Mouse (Mus musculus): Measurements from ENCODE around the gene Enpp7.

DNA sequence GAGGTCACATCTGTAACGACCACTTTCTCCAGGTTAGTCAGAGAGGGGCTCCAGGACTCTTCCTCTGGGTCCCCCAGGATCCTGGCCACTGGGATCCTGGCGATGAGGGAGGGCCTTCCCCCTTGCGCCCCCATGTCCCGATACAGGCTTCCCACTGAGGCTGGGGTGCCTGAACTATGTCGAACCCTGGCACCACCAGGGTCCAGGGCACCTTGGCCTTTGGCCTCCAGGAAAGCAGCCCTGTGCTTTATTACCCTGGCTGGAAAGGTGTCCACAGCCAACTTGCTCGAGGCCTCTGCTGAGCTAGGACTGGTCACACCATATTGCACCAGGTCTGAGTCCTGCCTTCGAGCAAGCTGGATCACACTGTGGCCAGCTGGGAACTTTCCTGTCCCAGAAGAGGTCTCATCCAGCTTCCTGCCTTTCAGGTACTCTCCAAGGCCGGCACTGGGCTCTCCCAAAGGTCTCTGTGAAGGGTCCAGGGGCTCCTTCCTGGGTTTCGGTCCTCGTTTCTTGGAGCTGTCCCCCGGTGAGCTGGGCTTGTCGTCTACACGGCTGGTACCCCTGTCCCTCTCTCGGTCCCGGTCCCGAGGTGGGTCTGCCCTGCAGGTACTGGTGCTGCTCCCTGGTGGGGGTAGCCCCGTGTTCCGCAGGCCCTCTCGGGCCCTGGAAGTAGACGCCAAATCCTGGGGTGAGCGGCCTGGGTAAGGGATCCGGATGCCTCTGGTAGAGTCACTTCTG, 50.9 kb downstream of the Enpp7 start:
- TF ChIP-seq CTCF (IDR thresholded peaks at IDR 0.05; ENCODE audit: insufficient read depth, low read depth, low read length) (no peak), POLR2A (IDR thresholded peaks at IDR 0.05; ENCODE audit: insufficient read depth, low read depth, low read length) (no peak)
